Mouse (Mus musculus) spleen, adult 2 months (tissue): Measurements from ENCODE around the gene Cym. TPM values are rescaled to one million over a fixed set of nuclear protein-coding genes. Genes with fewer than 3 reads are reported as not detected.

Experiments used
- DNase-seq, 2 experiments: peaks; one replicate each; pipeline versions ENCODE4 v3.0.0 to v3.0.0-alpha.2; 2012 to 2021; ENCODE audit warnings: low spot score in 2 of 2, low read depth in 1 of 2
- H3K27ac ChIP-seq: fragments of 200-500 bp; 2 replicates; pipeline ENCODE4 v1.5.1; 2012; ENCODE audit warnings: low read length, inconsistent platforms; ENCODE audit not compliant: insufficient read depth
- H3K27me3 ChIP-seq: fragments of 200-500 bp; 2 replicates; pipeline ENCODE4 v1.6.1; 2012; ENCODE audit warnings: mild to moderate bottlenecking, moderate library complexity, low read length, inconsistent platforms; ENCODE audit not compliant: control insufficient read depth, insufficient read depth
- H3K36me3 ChIP-seq: fragments of 200-500 bp; 2 replicates; pipeline ENCODE4 v1.6.1; 2012; ENCODE audit warnings: mild to moderate bottlenecking, low read length, inconsistent platforms; ENCODE audit not compliant: control insufficient read depth, insufficient read depth
- H3K4me1 ChIP-seq: fragments of 200-500 bp; 2 replicates; pipeline ENCODE4 v1.6.1; 2011; ENCODE audit warnings: inconsistent platforms; ENCODE audit not compliant: control insufficient read depth, insufficient read depth, insufficient read length
- H3K4me3 ChIP-seq: fragments of 200-500 bp; 2 replicates; pipeline ENCODE4 v1.5.1; 2011; ENCODE audit warnings: mild to moderate bottlenecking, inconsistent platforms; ENCODE audit not compliant: insufficient read depth, insufficient read length; ENCODE audit errors: extremely low read depth
- CTCF ChIP-seq: fragments of 200-500 bp; IDR thresholded peaks from 2 replicates; pipeline ENCODE4 v1.5.1; 2011; ENCODE audit warnings: mild to moderate bottlenecking, inconsistent platforms; ENCODE audit not compliant: insufficient read depth, insufficient read length, insufficient replicate concordance; ENCODE audit errors: extremely low read depth
- POLR2A ChIP-seq: fragments of 200-500 bp; IDR thresholded peaks from 2 replicates; pipeline ENCODE4 v1.6.1; 2011; ENCODE audit warnings: low read depth, low read length, inconsistent platforms
- WGBS: fragments of 180-500 bp; shearing (Covaris S2); methylation state at CpG from one replicate; pipeline ENCODE4 v1.1.7; 2018; 5-methylcytosine and 5-hydroxymethylcytosine counted together
- polyA plus RNA-seq: library from polyadenylated mRNA; depleted of rRNA; stranded (reverse); fragments of >200 nt; gene quantifications from 2 replicates; pipeline ENCODE4 v1.2.3, GENCODE M21; 2012

The Cym gene
- polyA plus RNA-seq, 1 experiment: 0.33 TPM

GRCm38 (mm10) chr3:107229221-107229620, 7.7 kb upstream of the Cym start:
- H3K36me3 ChIP-seq: no peaks in the 10 kb centered on the region
- H3K27ac ChIP-seq: no peak overlapping the region
- no peak overlapping the region for H3K4me3 ChIP-seq
- 83% methylated on average over 5 of the region's 5 CpGs for WGBS
- DNase-seq: no peak
- peaks cover 5% of the 10 kb centered on the region; the same call in 1 of the 2 replicates for H3K4me1 ChIP-seq
- no peaks in the 10 kb centered on the region for H3K27me3 ChIP-seq
- TF ChIP-seq CTCF (no peak), POLR2A (no peak)

GRCm38 (mm10) chr3:107225820-107226219, 4.3 kb upstream of the Cym start:
- Histone ChIP-seq H3K27ac (no peak overlapping the region), H3K27me3 (no peaks in the 10 kb centered on the region), H3K4me1 (no peaks in the 10 kb centered on the region), H3K36me3 (no peaks in the 10 kb centered on the region), H3K4me3 (no peak overlapping the region)
- WGBS: 90% methylated on average over 5 of the region's 5 CpGs
- DNase-seq: no peak
- TF ChIP-seq CTCF (no peak), POLR2A (no peak)

DNA sequence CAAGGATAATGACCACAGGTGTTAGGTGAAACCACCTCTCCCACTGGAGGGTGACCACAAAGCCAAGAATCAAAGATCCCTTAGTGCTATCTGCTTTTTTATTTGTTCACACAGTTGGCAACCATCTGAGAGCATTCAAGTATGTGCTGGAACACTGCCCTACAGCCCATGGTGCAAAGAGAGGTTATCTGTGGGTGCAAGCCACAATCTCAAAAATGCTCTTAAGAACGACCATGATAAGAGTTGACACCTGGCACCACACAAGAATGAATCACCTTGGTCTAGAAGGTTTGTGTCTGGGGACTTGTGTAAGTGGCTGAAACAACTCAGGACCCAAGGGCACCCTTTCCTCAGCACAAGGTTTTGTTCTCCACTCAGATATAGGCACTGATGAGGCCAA, 1.7 kb upstream of the Cym start:
- Histone ChIP-seq H3K27ac (no peak overlapping the region), H3K4me1 (no peaks in the 10 kb centered on the region), H3K4me3 (no peak overlapping the region), H3K27me3 (no peaks in the 10 kb centered on the region), H3K36me3 (no peaks in the 10 kb centered on the region)
- DNase-seq: no peak
- WGBS: 69% methylated on average over 1 of the region's 1 CpGs
- TF ChIP-seq CTCF (no peak), POLR2A (no peak)

DNA sequence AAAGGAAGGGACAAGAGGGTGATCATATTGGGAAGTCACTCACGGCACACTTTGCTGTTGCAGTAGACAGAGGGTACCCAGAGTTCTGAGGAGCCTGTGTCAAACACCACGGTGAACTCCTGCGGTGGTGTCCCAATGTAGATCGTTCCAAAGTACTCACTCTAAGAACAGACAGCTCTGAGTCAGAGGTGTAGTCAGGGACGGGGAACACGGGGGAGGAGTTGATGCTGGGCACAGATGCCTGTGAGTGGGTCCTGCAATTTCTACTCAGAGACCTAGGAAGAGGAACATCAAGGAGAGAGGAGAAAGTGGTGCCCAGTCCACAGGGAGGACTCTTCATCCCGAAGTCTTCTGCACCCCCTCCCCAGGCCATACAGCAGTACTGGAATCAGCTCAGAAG, 3.0 kb downstream of the Cym start:
- DNase-seq: no peak
- TF ChIP-seq POLR2A (no peak), CTCF (no peak)
- H3K4me1 ChIP-seq: no peaks in the 10 kb centered on the region
- H3K27ac ChIP-seq: no peak overlapping the region
- H3K36me3 ChIP-seq: no peaks in the 10 kb centered on the region
- no peaks in the 10 kb centered on the region for H3K27me3 ChIP-seq
- WGBS: 82% methylated on average over 7 of the region's 7 CpGs
- H3K4me3 ChIP-seq: no peak overlapping the region

DNA sequence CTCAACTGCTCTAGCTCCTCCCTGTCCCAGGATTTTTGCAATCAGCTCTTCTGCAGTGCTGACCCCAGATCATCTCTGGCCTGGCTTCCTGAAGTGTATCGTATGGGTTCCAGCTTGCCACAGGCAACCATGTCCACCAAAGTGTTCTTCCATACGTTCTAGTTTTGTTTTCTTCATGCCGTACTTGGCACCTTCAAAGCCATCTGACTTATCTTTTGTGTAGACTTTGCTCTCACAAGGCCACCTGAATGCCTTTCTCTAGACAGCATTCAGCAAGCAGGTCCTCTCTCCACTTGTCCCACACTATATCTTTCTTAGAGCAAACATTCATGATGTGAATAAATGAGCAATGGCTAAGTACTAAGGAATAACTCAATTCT, 4.4 kb downstream of the Cym start:
- H3K4me1 ChIP-seq: no peaks in the 10 kb centered on the region
- TF ChIP-seq CTCF (no peak), POLR2A (no peak)
- 86% methylated on average over 3 of the region's 3 CpGs for WGBS
- H3K27me3 ChIP-seq: no peaks in the 10 kb centered on the region
- H3K36me3 ChIP-seq: no peaks in the 10 kb centered on the region
- no peak for DNase-seq
- no peak overlapping the region for H3K4me3 ChIP-seq
- H3K27ac ChIP-seq: no peak overlapping the region

- Histone ChIP-seq H3K4me3 (no peak overlapping the region), H3K27ac (no peak overlapping the region), H3K4me1 (no peaks in the 10 kb centered on the region), H3K27me3 (no peaks in the 10 kb centered on the region), H3K36me3 (no peaks in the 10 kb centered on the region)
- TF ChIP-seq POLR2A: no peak
- TF ChIP-seq CTCF: no peak
- 52% methylated on average over 8 of the region's 8 CpGs for WGBS
- DNase-seq: no peak
Measured at GRCm38 (mm10) chr3:107216400-107217100, 5.0 kb downstream of the Cym start.

DNA sequence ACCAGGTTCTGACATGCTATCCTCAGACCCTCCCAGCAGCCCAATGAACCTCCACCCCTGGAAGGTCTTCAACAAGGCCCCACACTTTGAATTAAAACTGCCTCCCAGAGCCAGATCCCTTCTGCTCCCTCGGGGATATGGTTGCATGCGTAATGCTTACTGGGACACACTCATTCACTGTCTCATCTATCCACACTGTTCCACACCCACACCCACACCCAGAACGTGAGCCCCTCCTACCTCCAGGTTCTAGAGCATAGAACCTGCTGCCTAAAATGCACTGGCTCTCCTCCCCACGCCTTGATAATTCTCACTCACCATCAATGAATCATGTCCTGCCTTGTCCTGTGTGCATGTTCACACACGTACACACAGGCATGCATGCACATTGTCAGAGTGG, 6.9 kb downstream of the Cym start:
- Histone ChIP-seq H3K4me1 (no peaks in the 10 kb centered on the region), H3K27ac (no peak overlapping the region), H3K36me3 (no peaks in the 10 kb centered on the region), H3K4me3 (no peak overlapping the region), H3K27me3 (no peaks in the 10 kb centered on the region)
- no peak for DNase-seq
- 77% methylated on average over 5 of the region's 5 CpGs for WGBS
- TF ChIP-seq POLR2A (no peak), CTCF (no peak)
